ENCODE assay signal across 9 mouse cellular contexts in the genomic region with DNA sequence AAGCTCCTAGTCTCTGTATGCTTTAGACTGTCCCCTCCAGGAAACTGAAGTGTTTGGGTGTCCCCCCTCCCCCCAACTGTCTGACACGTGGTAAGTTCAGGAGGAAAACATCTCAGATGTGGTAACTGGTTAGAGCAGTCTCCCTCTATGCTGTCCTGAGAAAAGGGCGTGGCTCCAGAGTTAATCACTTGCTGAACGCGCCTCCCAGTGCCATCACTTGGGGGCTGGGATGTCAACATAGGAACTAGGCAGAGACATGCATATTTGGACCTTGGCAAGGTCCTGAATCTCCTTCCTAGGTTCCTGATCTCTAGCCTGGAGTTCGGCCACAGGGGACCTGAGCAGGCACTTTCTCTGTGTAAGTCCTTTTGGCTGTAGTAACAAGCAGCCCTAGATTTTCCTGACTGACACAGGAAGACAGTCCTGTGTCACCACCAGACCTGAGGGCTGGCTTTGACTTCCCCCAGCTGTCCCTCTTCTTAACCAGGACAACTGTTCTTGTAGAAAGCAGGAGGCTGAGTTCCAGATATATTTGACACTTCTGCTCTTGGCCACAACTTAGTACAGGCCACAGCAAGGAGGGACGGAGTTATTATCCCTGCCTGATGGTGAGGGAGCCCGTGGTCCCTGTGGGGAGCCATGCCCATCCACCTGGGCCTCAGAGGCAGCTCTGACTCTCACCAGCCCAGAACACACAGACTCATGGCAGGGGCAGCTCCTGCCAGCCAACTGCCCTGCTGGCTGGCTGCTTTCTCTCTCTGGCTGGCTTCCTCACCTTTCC. TPM values are rescaled to one million over a fixed set of nuclear protein-coding genes. Genes with fewer than 3 reads are reported as not detected.
DNase-seq lines count a peak whose midpoint lies in the region; ATAC-seq and TF ChIP-seq lines count a peak whose summit lies in the region.
"Had no signal": no experiment of that assay in that cellular context is flagged by ENCODE, and none has a peak within 500 bp of the region (broad histone marks: within the 10 kb centered on the region; RNA-seq: fewer than 3 reads in every experiment).

No protein-coding gene starts in this region.

- 29% methylated on average over 7 of the region's 7 CpGs for WGBS in neural tube, embryonic 12.5 days
- 24% methylated on average over 7 of the region's 7 CpGs for WGBS in kidney, postnatal 0 days
- 18% methylated on average over 7 of the region's 7 CpGs for WGBS in thymus, adult 2 months

- TF ChIP-seq POLR2A in thymus, adult 2 months (IDR thresholded peaks at IDR 0.05; ENCODE audit: control insufficient read depth, extremely low read depth, insufficient read depth, low read length, poor library complexity), result no peak

- H3K27ac ChIP-seq in neural tube, embryonic 12.5 days, result no peak overlapping the region
- H3K27ac ChIP-seq in kidney, postnatal 0 days, result peak overlapping the region; percentile 57; the same call in 1 of the 2 replicates
- H3K27ac ChIP-seq in thymus, adult 2 months (ENCODE audit: control insufficient read depth, insufficient read depth, low read length), result peak overlapping the region; percentile 18; the same call in 1 of the 2 replicates
- H3K27ac ChIP-seq: embryonic facial prominence, embryonic 12.5 days had no signal

- H3K9me3 ChIP-seq in neural tube, embryonic 12.5 days, result no peaks in the 10 kb centered on the region
- no peaks in the 10 kb centered on the region for H3K9me3 ChIP-seq in kidney, postnatal 0 days (replicated peaks; ENCODE audit: low read length)
- H3K9me3 ChIP-seq: embryonic facial prominence, embryonic 12.5 days had no signal

- H3K36me3 ChIP-seq in neural tube, embryonic 12.5 days, result peaks cover 16% of the 10 kb centered on the region
- peaks cover 10% of the 10 kb centered on the region; the same call in 1 of the 2 replicates for H3K36me3 ChIP-seq in kidney, postnatal 0 days (ENCODE audit: insufficient read depth, low read length)
- no peaks in the 10 kb centered on the region for H3K36me3 ChIP-seq in thymus, adult 2 months (ENCODE audit: control insufficient read depth, insufficient read depth, low read length)

- H3K4me1 ChIP-seq in neural tube, embryonic 12.5 days, result no peaks in the 10 kb centered on the region
- no peaks in the 10 kb centered on the region for H3K4me1 ChIP-seq in kidney, postnatal 0 days (replicated peaks; ENCODE audit: insufficient read depth, low read length)
- peaks cover 24% of the 10 kb centered on the region for H3K4me1 ChIP-seq in thymus, adult 2 months (replicated peaks; ENCODE audit: control insufficient read depth, insufficient read depth, low read length)

- no peak for TF ChIP-seq CTCF in kidney, postnatal 0 days (IDR thresholded peaks at IDR 0.05; ENCODE audit: low read depth)
- TF ChIP-seq CTCF in thymus, adult 2 months (IDR thresholded peaks at IDR 0.05; ENCODE audit: borderline replicate concordance, control insufficient read depth, extremely low read depth, insufficient read depth, low read length, poor library complexity), result no peak

- H3K27me3 ChIP-seq in neural tube, embryonic 12.5 days (replicated peaks), result no peaks in the 10 kb centered on the region
- no peaks in the 10 kb centered on the region for H3K27me3 ChIP-seq in kidney, postnatal 0 days (ENCODE audit: insufficient read depth, low read length)
- no peaks in the 10 kb centered on the region for H3K27me3 ChIP-seq in thymus, adult 2 months (ENCODE audit: control insufficient read depth, insufficient read depth, low read length)
- H3K27me3 ChIP-seq: embryonic facial prominence, embryonic 12.5 days had no signal

- no peak overlapping the region for H3K4me3 ChIP-seq in neural tube, embryonic 12.5 days
- no peak overlapping the region for H3K4me3 ChIP-seq in kidney, postnatal 0 days (replicated peaks; ENCODE audit: low read depth, low read length)
- no peak overlapping the region for H3K4me3 ChIP-seq in thymus, adult 2 months (ENCODE audit: control insufficient read depth, insufficient read depth, low read length)
- H3K4me3 ChIP-seq: embryonic facial prominence, embryonic 12.5 days had no signal

- peak; percentile 39 for ATAC-seq in cerebellum, adult (ENCODE audit: insufficient number of reproducible peaks, low FRiP score, low TSS enrichment)
- no peak for ATAC-seq in neural tube, embryonic 12.5 days (ENCODE audit: low FRiP score, low read depth)
- ATAC-seq in kidney, postnatal 0 days (replicated peaks; ENCODE audit: low FRiP score, low read depth), result 0 out of 2 replicates have a peak, but pooled peaks have one; percentile 4

- no peak overlapping the region for H3K4me2 ChIP-seq in neural tube, embryonic 12.5 days (replicated peaks)
- no peak overlapping the region for H3K4me2 ChIP-seq in kidney, postnatal 0 days (ENCODE audit: low read length)
- H3K4me2 ChIP-seq: embryonic facial prominence, embryonic 12.5 days had no signal

- 0 out of 2 replicates have a peak overlapping the region, but pooled peaks have one; percentile 5 for H3K9ac ChIP-seq in neural tube, embryonic 12.5 days
- H3K9ac ChIP-seq in kidney, postnatal 0 days (ENCODE audit: low read depth, low read length), result no peak overlapping the region
- H3K9ac ChIP-seq: embryonic facial prominence, embryonic 12.5 days had no signal

- no peak for DNase-seq in cerebellum, postnatal 4 days (ENCODE audit: low spot score in 2 of 2)
- no peak for DNase-seq in neural tube, embryonic 10.5 days (ENCODE audit: extremely low spot score, low spot score)
- no peak for DNase-seq in kidney, postnatal 0 days (ENCODE audit: low spot score)
- peak; percentile 57 for DNase-seq in thymus, adult 2 months
- no peak for DNase-seq in urinary bladder, postnatal 4 days (ENCODE audit: low spot score in 2 of 2)
- DNase-seq in ovary, adult 18-20 months (ENCODE audit: low spot score), result no peak

RNA-seq across cellular contexts. Expression of a gene that starts 28.9 kb away (rescaled TPM):
- polyA plus RNA-seq in neural tube, embryonic 12.5 days (2016; fragmentation: Nextera tagmentation; extraction: Ambion mirVana), result 5.3 and 7.0 TPM in 2 replicates
- 21.2 and 21.3 TPM in 2 replicates for polyA plus RNA-seq in kidney, postnatal 0 days (2015; fragmentation: Nextera tagmentation; extraction: Ambion mirVana)
- 25.3 and 26.0 TPM in 2 replicates for polyA plus RNA-seq in thymus, adult 2 months (2012; rRNA removed)

RNA-seq across cellular contexts. Expression of a gene that starts 56.4 kb away (rescaled TPM):
- 92.8 and 96.9 TPM in 2 replicates for polyA plus RNA-seq in neural tube, embryonic 12.5 days (2016; fragmentation: Nextera tagmentation; extraction: Ambion mirVana)
- 31.2 and 32.4 TPM in 2 replicates for polyA plus RNA-seq in kidney, postnatal 0 days (2015; fragmentation: Nextera tagmentation; extraction: Ambion mirVana)
- polyA plus RNA-seq in thymus, adult 2 months (2012; rRNA removed), result 12.0 and 15.0 TPM in 2 replicates
